Mouse (Mus musculus) stomach, embryonic 15.5 days (tissue): Measurements from ENCODE around the gene Car7. TPM values are rescaled to one million over a fixed set of nuclear protein-coding genes. Genes with fewer than 3 reads are reported as not detected.
"Not testable (repeated sequence)": the region's sequence is repeated elsewhere in the genome, so short reads cannot be mapped to it uniquely, and the experiment has no call there.

Experiments
- ATAC-seq: fragments of 200-750 bp; cut with Nextera tagmentation; 2 replicates; pipeline ENCODE4 v1.8.0; 2017; ENCODE audit warnings: low read depth, moderate number of reproducible peaks, moderate TSS enrichment; ENCODE audit not compliant: insufficient read depth, low FRiP score
- H3K27ac ChIP-seq: fragments of 300-500 bp; sonication (generic); 2 replicates; pipeline ENCODE4 v1.5.1; 2015; ENCODE audit warnings: mild to moderate bottlenecking, inconsistent platforms
- H3K27me3 ChIP-seq: fragments of 300-500 bp; sonication (generic); replicated peaks from 2 replicates; pipeline ENCODE4 v1.6.1; 2015; ENCODE audit warnings: inconsistent platforms
- H3K36me3 ChIP-seq: fragments of 300-500 bp; sonication (generic); 2 replicates; pipeline ENCODE4 v1.6.1; 2015; ENCODE audit warnings: inconsistent platforms
- H3K4me1 ChIP-seq: fragments of 300-500 bp; sonication (generic); 2 replicates; pipeline ENCODE4 v1.6.1; 2015; ENCODE audit warnings: inconsistent platforms
- H3K4me2 ChIP-seq: fragments of 300-500 bp; sonication (generic); 2 replicates; pipeline ENCODE4 v1.6.1; 2015; ENCODE audit warnings: mild to moderate bottlenecking, inconsistent platforms
- H3K4me3 ChIP-seq: fragments of 300-500 bp; sonication (generic); replicated peaks from 2 replicates; pipeline ENCODE4 v1.5.1; 2015; ENCODE audit warnings: inconsistent platforms
- H3K9ac ChIP-seq: fragments of 300-500 bp; sonication (generic); 2 replicates; pipeline ENCODE4 v1.6.1; 2015; ENCODE audit warnings: inconsistent platforms
- H3K9me3 ChIP-seq: fragments of 300-500 bp; sonication (generic); 2 replicates; pipeline ENCODE4 v1.6.1; 2016; ENCODE audit warnings: inconsistent platforms
- WGBS: fragments of 180-500 bp; shearing (Covaris S2); methylation state at CpG from one replicate; pipeline ENCODE4 v1.1.7; 2015; 5-methylcytosine and 5-hydroxymethylcytosine counted together
- polyA plus RNA-seq: library from polyadenylated mRNA; unstranded; fragments of >200 nt; fragmentation: Nextera tagmentation; extraction: Ambion mirVana; gene quantifications from 2 replicates; pipeline ENCODE4 v1.2.1, GENCODE M21; 2015

Car7 gene
- polyA plus RNA-seq, 1 experiment from 2014 or later, result 1.0 TPM

- Histone ChIP-seq H3K9ac (0 out of 2 replicates have a peak overlapping the region, but pooled peaks have one; percentile 29), H3K4me1 (0 out of 2 replicates have a peak, but pooled peaks cover 7% of the 10 kb centered on the region), H3K27me3 (no peaks in the 10 kb centered on the region), H3K36me3 (no peaks in the 10 kb centered on the region), H3K27ac (no peak overlapping the region), H3K4me3 (peak overlapping the region; percentile 49), H3K4me2 (peak overlapping the region; percentile 89), H3K9me3 (no peaks in the 10 kb centered on the region)
- peak; percentile 56 for ATAC-seq
- 4% methylated on average over 26 of the region's 26 CpGs for WGBS
These were observed 36.2 kb downstream of the Car7 start for GRCm38 (mm10) chr8:104570436-104571343.

- H3K36me3 ChIP-seq, result no peaks in the 10 kb centered on the region
- no peak overlapping the region for H3K9ac ChIP-seq
- H3K27ac ChIP-seq, result no peak overlapping the region
- no peaks in the 10 kb centered on the region for H3K4me1 ChIP-seq
- H3K4me2 ChIP-seq, result no peak overlapping the region
- 76% methylated on average over 3 of the region's 3 CpGs for WGBS
- no peak for ATAC-seq
- no peaks in the 10 kb centered on the region for H3K9me3 ChIP-seq
- no peaks in the 10 kb centered on the region for H3K27me3 ChIP-seq
- H3K4me3 ChIP-seq, result no peak overlapping the region
These were observed 42.3 kb downstream of the Car7 start for GRCm38 (mm10) chr8:104576820-104577219.

- ATAC-seq, H3K4me1 ChIP-seq, H3K27ac ChIP-seq, H3K36me3 ChIP-seq, H3K9ac ChIP-seq, H3K9me3 ChIP-seq, H3K4me3 ChIP-seq, H3K4me2 ChIP-seq, H3K27me3 ChIP-seq: not testable (repeated sequence)
- 77% methylated on average over 17 of the region's 17 CpGs for WGBS
These were observed 43.1 kb downstream of the Car7 start for GRCm38 (mm10) chr8:104577606-104578005.

- Histone ChIP-seq H3K27me3 (no peaks in the 10 kb centered on the region), H3K36me3 (no peaks in the 10 kb centered on the region), H3K4me2 (no peak overlapping the region), H3K9ac (no peak overlapping the region), H3K27ac (no peak overlapping the region), H3K4me1 (no peaks in the 10 kb centered on the region), H3K4me3 (no peak overlapping the region), H3K9me3 (no peaks in the 10 kb centered on the region)
- WGBS, result 52% methylated on average over 1 of the region's 1 CpGs
- no peak for ATAC-seq
These were observed 50.0 kb downstream of the Car7 start for GRCm38 (mm10) chr8:104584522-104584921.

- Histone ChIP-seq H3K9ac (no peak overlapping the region), H3K36me3 (peaks cover 12% of the 10 kb centered on the region), H3K27ac (no peak overlapping the region), H3K27me3 (no peaks in the 10 kb centered on the region), H3K4me1 (0 out of 2 replicates have a peak, but pooled peaks cover 10% of the 10 kb centered on the region), H3K4me2 (no peak overlapping the region), H3K9me3 (no peaks in the 10 kb centered on the region), H3K4me3 (no peak overlapping the region)
- no peak for ATAC-seq
- WGBS, result 87% methylated on average over 3 of the region's 3 CpGs
These were observed 55.8 kb downstream of the Car7 start for GRCm38 (mm10) chr8:104590284-104590683.

- peak within 1 kb of the TSS; percentile 89 for H3K27ac ChIP-seq
- peak within 1 kb of the TSS; percentile 57 for H3K9ac ChIP-seq
- H3K27me3 ChIP-seq, result no peaks in the 10 kb centered on the region
- peak; percentile 99 for ATAC-seq
- H3K36me3 ChIP-seq, result peaks cover 12% of the 10 kb centered on the region
- peak within 1 kb of the TSS; percentile 70 for H3K4me3 ChIP-seq
- H3K4me2 ChIP-seq, result peak within 1 kb of the TSS; percentile 71
- no peaks in the 10 kb centered on the region for H3K9me3 ChIP-seq
- H3K4me1 ChIP-seq, result 0 out of 2 replicates have a peak, but pooled peaks cover 10% of the 10 kb centered on the region
- WGBS, result under 1% methylated on average over 44 of the region's 44 CpGs
These were observed 56.8 kb downstream of the Car7 start, which contains the start of gene Pdp2 for GRCm38 (mm10) chr8:104591133-104591834. Pdp2 (plus strand) TSS chr8:104591451.

GRCm38 (mm10) chr8:104591856-104592255 is 57.4 kb downstream of the Car7 start:
- Histone ChIP-seq H3K4me2 (peak overlapping the region; percentile 71), H3K4me3 (peak overlapping the region; percentile 70), H3K9ac (peak overlapping the region; percentile 57; the same call in 1 of the 2 replicates), H3K27me3 (no peaks in the 10 kb centered on the region), H3K27ac (peak overlapping the region; percentile 89), H3K4me1 (0 out of 2 replicates have a peak, but pooled peaks cover 10% of the 10 kb centered on the region), H3K9me3 (no peaks in the 10 kb centered on the region), H3K36me3 (peaks cover 12% of the 10 kb centered on the region)
- WGBS, result 2% methylated on average over 9 of the region's 9 CpGs
- ATAC-seq, result no peak

GRCm38 (mm10) chr8:104592566-104592965 is 58.1 kb downstream of the Car7 start:
- 63% methylated on average over 6 of the region's 6 CpGs for WGBS
- no peak overlapping the region for H3K9ac ChIP-seq
- peak overlapping the region; percentile 71 for H3K4me2 ChIP-seq
- H3K36me3 ChIP-seq, result peaks cover 12% of the 10 kb centered on the region
- H3K9me3 ChIP-seq, result no peaks in the 10 kb centered on the region
- no peak for ATAC-seq
- H3K27me3 ChIP-seq, result no peaks in the 10 kb centered on the region
- no peak overlapping the region for H3K27ac ChIP-seq
- H3K4me1 ChIP-seq, result 0 out of 2 replicates have a peak, but pooled peaks cover 10% of the 10 kb centered on the region
- peak overlapping the region; percentile 70; the same call in 1 of the 2 replicates for H3K4me3 ChIP-seq

- no peak overlapping the region for H3K4me3 ChIP-seq
- 0 out of 2 replicates have a peak, but pooled peaks cover 10% of the 10 kb centered on the region for H3K4me1 ChIP-seq
- H3K27me3 ChIP-seq, result no peaks in the 10 kb centered on the region
- H3K36me3 ChIP-seq, result peaks cover 12% of the 10 kb centered on the region
- H3K9me3 ChIP-seq, result no peaks in the 10 kb centered on the region
- H3K9ac ChIP-seq, result no peak overlapping the region
- no peak overlapping the region for H3K4me2 ChIP-seq
- no peak overlapping the region for H3K27ac ChIP-seq
- no peak for ATAC-seq
- 94% methylated on average over 31 of the region's 31 CpGs for WGBS
These were observed 59.2 kb downstream of the Car7 start for GRCm38 (mm10) chr8:104593536-104594325.

- no peaks in the 10 kb centered on the region for H3K27me3 ChIP-seq
- no peak overlapping the region for H3K27ac ChIP-seq
- H3K36me3 ChIP-seq, result peaks cover 12% of the 10 kb centered on the region
- no peak overlapping the region for H3K9ac ChIP-seq
- no peaks in the 10 kb centered on the region for H3K9me3 ChIP-seq
- 0 out of 2 replicates have a peak, but pooled peaks cover 10% of the 10 kb centered on the region for H3K4me1 ChIP-seq
- no peak for ATAC-seq
- H3K4me3 ChIP-seq, result no peak overlapping the region
- no peak overlapping the region for H3K4me2 ChIP-seq
- 92% methylated on average over 19 of the region's 19 CpGs for WGBS
These were observed 60.3 kb downstream of the Car7 start for GRCm38 (mm10) chr8:104594611-104595362.
